Mouse (Mus musculus) liver, embryonic 11.5 days (tissue): ENCODE measurements around the gene Tmub1. TPM values are rescaled to one million over a fixed set of nuclear protein-coding genes. Genes with fewer than 3 reads are reported as not detected.

Experiments
- ATAC-seq: fragments of 200-750 bp; cut with Nextera tagmentation; replicated peaks from 2 replicates; pipeline ENCODE4 v1.8.0; 2017; ENCODE audit warnings: moderate number of reproducible peaks, mild to moderate bottlenecking, moderate TSS enrichment, moderate library complexity; ENCODE audit not compliant: low FRiP score
- DNase-seq: peaks from one replicate; pipeline ENCODE4 v3.0.0-alpha.2; 2017; ENCODE audit warnings: low spot score
- H3K27ac ChIP-seq: fragments of 300-500 bp; sonication (generic); 2 replicates; pipeline ENCODE4 v1.5.1; 2014; ENCODE audit warnings: mild to moderate bottlenecking, low read depth, low read length, control low read depth
- H3K27me3 ChIP-seq: fragments of 300-500 bp; sonication (generic); replicated peaks from 2 replicates; pipeline ENCODE4 v1.6.1; 2014; ENCODE audit warnings: low read length, mixed read lengths; ENCODE audit not compliant: control insufficient read depth, insufficient read depth
- H3K36me3 ChIP-seq: fragments of 300-500 bp; sonication (generic); 2 replicates; pipeline ENCODE4 v1.6.1; 2014; ENCODE audit warnings: mild to moderate bottlenecking, low read length, moderate library complexity, mixed read lengths; ENCODE audit not compliant: control insufficient read depth, insufficient read depth
- H3K4me1 ChIP-seq: fragments of 300-500 bp; sonication (generic); replicated peaks from 2 replicates; pipeline ENCODE4 v1.6.1; 2014; ENCODE audit warnings: low read length, mixed read lengths; ENCODE audit not compliant: control insufficient read depth, insufficient read depth
- H3K4me2 ChIP-seq: fragments of 300-500 bp; sonication (generic); 2 replicates; pipeline ENCODE4 v1.6.1; 2014; ENCODE audit warnings: mild to moderate bottlenecking, control low read depth, moderate library complexity
- H3K4me3 ChIP-seq: fragments of 300-500 bp; sonication (generic); 2 replicates; pipeline ENCODE4 v1.5.1; 2014; ENCODE audit warnings: low read depth, low read length, control low read depth
- H3K9ac ChIP-seq: fragments of 300-500 bp; sonication (generic); 2 replicates; pipeline ENCODE4 v1.6.1; 2014; ENCODE audit warnings: low read depth, low read length, control low read depth
- H3K9me3 ChIP-seq: fragments of 300-500 bp; sonication (generic); 2 replicates; pipeline ENCODE4 v1.6.1; 2016; ENCODE audit warnings: low read length, inconsistent platforms, mixed read lengths; ENCODE audit not compliant: control insufficient read depth
- WGBS: fragments of 180-500 bp; shearing (Covaris S2); extraction: QIAGEN DNeasy Blood & Tissue Kit; methylation state at CpG from one replicate; pipeline ENCODE4 v1.1.7; 2014; 5-methylcytosine and 5-hydroxymethylcytosine counted together
- polyA plus RNA-seq: library from polyadenylated mRNA; unstranded; fragments of >200 nt; fragmentation: Nextera tagmentation; extraction: Ambion mirVana; gene quantifications from 2 replicates; pipeline ENCODE4 v1.2.1, GENCODE M21; 2014

Gene Tmub1
- polyA plus RNA-seq, 1 experiment from 2014 or later: 12.3 TPM

DNA sequence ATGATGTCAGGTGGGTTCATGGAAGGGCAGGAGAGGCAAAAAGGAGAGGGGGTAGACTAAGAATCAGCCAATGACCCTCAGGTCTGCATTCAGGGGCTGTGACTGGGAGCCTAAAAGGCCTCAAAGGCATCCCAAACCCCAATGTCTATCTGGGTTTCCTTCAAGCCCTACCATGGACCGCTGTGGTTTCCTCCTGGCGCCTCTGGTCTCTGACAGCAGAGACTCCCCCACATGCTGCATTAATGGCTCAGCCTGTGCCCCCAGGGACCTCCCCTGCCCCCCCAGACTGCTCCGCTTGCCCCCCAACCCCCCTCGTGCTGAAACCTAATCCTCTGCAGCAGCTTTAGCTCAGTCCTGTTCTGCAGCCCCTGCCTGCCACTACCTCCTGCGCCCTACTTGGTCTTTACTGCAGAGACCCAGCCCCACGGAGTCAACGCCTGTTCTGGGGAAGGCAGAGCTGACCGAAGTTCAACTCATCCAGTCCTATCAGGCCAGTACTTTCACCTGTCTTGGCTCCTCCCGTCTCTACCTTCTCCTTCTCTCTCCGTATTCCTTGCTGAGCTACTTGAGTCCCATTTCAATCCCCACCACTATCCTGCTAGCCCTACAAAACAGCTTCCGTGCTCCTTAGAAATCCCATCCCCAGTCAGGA lies 34.5 kb downstream of the Tmub1 start, which contains the start of gene Asic3:
TSS of gene Asic3 (plus strand) at position 351 of the 652 bp plus-strand sequence.
- 48% methylated on average over 11 of the region's 11 CpGs for WGBS
- H3K4me1 ChIP-seq: 0 out of 2 replicates have a peak, but pooled peaks cover 4% of the 10 kb centered on the region
- DNase-seq: no peak
- H3K4me3 ChIP-seq: no peak within 1 kb of the TSS
- H3K36me3 ChIP-seq: no peaks in the 10 kb centered on the region; the same call in 1 of the 2 replicates
- H3K27ac ChIP-seq: 0 out of 2 replicates have a peak within 1 kb of the TSS, but pooled peaks have one; percentile 5
- H3K9ac ChIP-seq: no peak within 1 kb of the TSS
- ATAC-seq: no peak
- no peaks in the 10 kb centered on the region for H3K9me3 ChIP-seq
- no peak within 1 kb of the TSS for H3K4me2 ChIP-seq
- peaks cover 16% of the 10 kb centered on the region for H3K27me3 ChIP-seq

- DNase-seq (no peak), ATAC-seq (no peak)
- no peak overlapping the region for H3K4me2 ChIP-seq
These were observed 35.6 kb downstream of the Tmub1 start for GRCm38 (mm10) chr5:24412063-24412462.

DNA sequence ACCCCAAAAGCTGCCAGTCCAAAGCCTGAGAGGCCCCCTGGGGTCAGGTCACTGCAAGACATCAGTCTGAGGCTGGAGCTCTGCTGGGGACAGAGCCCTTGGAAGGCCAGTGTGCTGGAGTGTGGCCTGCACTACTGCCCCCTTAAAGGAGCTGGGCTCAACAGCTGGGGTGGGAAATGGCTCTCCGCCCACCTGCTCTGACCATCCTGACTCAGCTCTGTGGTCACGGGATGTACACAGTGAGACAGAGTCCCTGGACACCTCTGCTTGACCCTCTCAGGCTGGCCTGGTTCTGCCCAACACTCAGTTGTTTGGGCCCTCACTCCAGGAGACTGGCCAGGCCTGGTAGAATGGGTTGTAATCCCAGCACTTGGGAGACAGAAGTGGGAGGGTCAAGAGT lies 38.2 kb downstream of the Tmub1 start:
- Histone ChIP-seq H3K36me3 (0 out of 2 replicates have a peak, but pooled peaks cover 2% of the 10 kb centered on the region), H3K4me2 (no peak overlapping the region), H3K27ac (no peak overlapping the region), H3K4me1 (no peaks in the 10 kb centered on the region; the same call in 1 of the 2 replicates), H3K4me3 (no peak overlapping the region), H3K9ac (no peak overlapping the region), H3K9me3 (no peaks in the 10 kb centered on the region), H3K27me3 (peaks cover 10% of the 10 kb centered on the region)
- 84% methylated on average over 2 of the region's 2 CpGs for WGBS
- DNase-seq (no peak), ATAC-seq (no peak)

More at GRCm38 (mm10) chr5:24412063-24412462, 35.6 kb downstream of the Tmub1 start:
- no peak overlapping the region for H3K27ac ChIP-seq
- no peak overlapping the region for H3K4me3 ChIP-seq
- no peaks in the 10 kb centered on the region for H3K9me3 ChIP-seq
- H3K36me3 ChIP-seq: no peaks in the 10 kb centered on the region
- 67% methylated on average over 2 of the region's 2 CpGs for WGBS
- no peak overlapping the region for H3K9ac ChIP-seq
- H3K27me3 ChIP-seq: peaks cover 16% of the 10 kb centered on the region
- 0 out of 2 replicates have a peak, but pooled peaks cover 4% of the 10 kb centered on the region for H3K4me1 ChIP-seq

DNA sequence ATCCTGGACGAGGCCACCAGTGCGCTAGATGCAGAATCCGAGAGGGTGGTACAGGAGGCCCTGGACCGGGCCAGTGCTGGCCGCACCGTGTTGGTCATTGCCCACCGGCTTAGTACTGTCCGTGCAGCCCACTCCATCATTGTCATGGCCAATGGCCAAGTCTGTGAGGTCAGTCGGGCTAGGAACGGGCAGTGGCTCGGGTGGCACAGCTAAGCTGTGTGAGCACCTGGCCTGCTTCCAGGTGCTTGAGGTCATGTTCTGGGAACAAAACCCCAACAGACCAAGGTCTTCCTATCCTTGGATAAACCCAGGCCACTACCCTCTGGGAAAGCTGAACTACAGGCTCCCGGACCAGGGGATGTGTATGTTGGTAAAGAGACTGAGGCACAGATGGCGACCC lies 39.0 kb downstream of the Tmub1 start:
- Histone ChIP-seq H3K9ac (no peak overlapping the region), H3K4me3 (no peak overlapping the region), H3K27me3 (peaks cover 3% of the 10 kb centered on the region), H3K27ac (no peak overlapping the region), H3K9me3 (no peaks in the 10 kb centered on the region), H3K4me2 (no peak overlapping the region), H3K4me1 (no peaks in the 10 kb centered on the region; the same call in 1 of the 2 replicates), H3K36me3 (0 out of 2 replicates have a peak, but pooled peaks cover 2% of the 10 kb centered on the region)
- ATAC-seq (no peak), DNase-seq (no peak)
- 95% methylated on average over 13 of the region's 13 CpGs for WGBS

- WGBS: 67% methylated on average over 3 of the region's 3 CpGs
- H3K4me1 ChIP-seq: no peaks in the 10 kb centered on the region; the same call in 1 of the 2 replicates
- no peak for DNase-seq
- no peaks in the 10 kb centered on the region for H3K9me3 ChIP-seq
- H3K27me3 ChIP-seq: no peaks in the 10 kb centered on the region
- peaks cover 14% of the 10 kb centered on the region; the same call in 1 of the 2 replicates for H3K36me3 ChIP-seq
- H3K4me3 ChIP-seq: no peak overlapping the region
- no peak overlapping the region for H3K27ac ChIP-seq
- ATAC-seq: no peak
- no peak overlapping the region for H3K4me2 ChIP-seq
- no peak overlapping the region for H3K9ac ChIP-seq
These were observed 42.2 kb downstream of the Tmub1 start for GRCm38 (mm10) chr5:24405389-24405876.

- peaks cover 14% of the 10 kb centered on the region; the same call in 1 of the 2 replicates for H3K36me3 ChIP-seq
These were observed 42.9 kb downstream of the Tmub1 start for GRCm38 (mm10) chr5:24404594-24405360.

DNA sequence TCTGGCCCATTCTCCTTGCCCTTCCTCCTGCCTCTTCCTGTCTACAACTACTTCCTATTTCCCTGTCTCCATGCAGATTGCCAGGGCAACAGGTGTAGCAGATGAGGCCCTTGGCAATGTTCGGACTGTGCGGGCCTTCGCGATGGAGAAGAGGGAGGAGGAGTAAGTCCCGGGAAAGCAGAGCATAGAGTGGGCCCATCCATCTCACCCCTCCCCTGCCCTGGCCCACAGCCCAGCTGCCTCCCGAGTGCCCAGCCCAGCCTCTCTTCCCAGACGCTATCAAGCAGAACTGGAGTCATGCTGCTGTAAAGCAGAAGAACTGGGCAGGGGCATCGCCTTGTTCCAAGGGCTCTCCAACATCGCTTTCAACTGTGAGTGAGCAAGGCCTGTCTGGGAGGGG lies 45.7 kb downstream of the Tmub1 start:
- no peaks in the 10 kb centered on the region for H3K9me3 ChIP-seq
- H3K27ac ChIP-seq: no peak overlapping the region
- H3K9ac ChIP-seq: no peak overlapping the region
- no peaks in the 10 kb centered on the region; the same call in 1 of the 2 replicates for H3K4me1 ChIP-seq
- H3K36me3 ChIP-seq: peaks cover 14% of the 10 kb centered on the region; the same call in 1 of the 2 replicates
- H3K4me2 ChIP-seq: no peak overlapping the region
- no peak for DNase-seq
- no peaks in the 10 kb centered on the region for H3K27me3 ChIP-seq
- H3K4me3 ChIP-seq: no peak overlapping the region
- ATAC-seq: no peak
- 85% methylated on average over 9 of the region's 9 CpGs for WGBS

More at GRCm38 (mm10) chr5:24404594-24405360, 42.9 kb downstream of the Tmub1 start:
- no peak overlapping the region for H3K9ac ChIP-seq
- no peaks in the 10 kb centered on the region for H3K27me3 ChIP-seq
- no peak overlapping the region for H3K4me2 ChIP-seq
- WGBS: 78% methylated on average over 6 of the region's 6 CpGs
- H3K4me3 ChIP-seq: no peak overlapping the region
- ATAC-seq (no peak), DNase-seq (no peak)
- H3K9me3 ChIP-seq: no peaks in the 10 kb centered on the region
- H3K27ac ChIP-seq: no peak overlapping the region
- no peaks in the 10 kb centered on the region; the same call in 1 of the 2 replicates for H3K4me1 ChIP-seq

DNA sequence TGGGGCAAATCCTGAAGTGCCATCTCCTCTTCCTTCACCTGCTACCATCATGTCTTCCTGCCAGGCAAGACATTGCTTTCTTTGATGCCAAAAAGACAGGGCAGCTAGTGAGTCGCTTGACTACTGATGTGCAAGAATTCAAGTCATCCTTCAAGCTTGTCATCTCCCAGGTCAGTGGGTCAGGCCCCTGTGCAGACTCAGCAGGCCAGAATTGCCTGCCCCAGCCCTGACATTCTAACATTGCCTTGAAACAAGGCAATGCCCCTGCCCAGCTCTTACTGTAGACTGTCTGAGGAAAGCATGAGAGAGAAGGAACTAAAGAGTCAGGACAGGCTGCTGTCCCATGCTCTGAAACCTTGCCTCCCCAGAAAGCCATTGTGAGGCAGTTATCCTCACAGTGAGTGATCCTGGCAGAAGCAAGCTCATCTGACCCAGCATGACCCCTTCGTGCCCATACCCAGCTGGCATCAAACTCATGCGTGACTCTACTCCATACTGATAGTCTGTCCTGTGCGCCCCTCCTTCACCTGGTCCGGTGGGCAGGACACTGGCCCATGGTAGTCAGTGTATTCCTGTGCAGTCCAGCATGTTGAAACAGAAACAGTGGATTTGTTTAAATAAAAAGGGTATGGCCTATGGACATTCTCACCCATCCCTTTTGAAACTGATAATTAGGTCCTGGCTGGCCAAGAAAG lies 46.6 kb downstream of the Tmub1 start:
- no peak overlapping the region for H3K9ac ChIP-seq
- no peak overlapping the region for H3K4me3 ChIP-seq
- peaks cover 17% of the 10 kb centered on the region; the same call in 1 of the 2 replicates for H3K36me3 ChIP-seq
- H3K27me3 ChIP-seq: no peaks in the 10 kb centered on the region
- 91% methylated on average over 5 of the region's 5 CpGs for WGBS
- no peak overlapping the region for H3K27ac ChIP-seq
- ATAC-seq (no peak), DNase-seq (no peak)
- no peak overlapping the region for H3K4me2 ChIP-seq
- no peaks in the 10 kb centered on the region; the same call in 1 of the 2 replicates for H3K4me1 ChIP-seq
- H3K9me3 ChIP-seq: no peaks in the 10 kb centered on the region
